Mouse (Mus musculus): ENCODE measurements around the gene Ube4b. TPM values are rescaled to one million over a fixed set of nuclear protein-coding genes. Genes with fewer than 3 reads are reported as not detected.
A peak's percentile ranks its signal among the peaks of the same experiment; 100 is the strongest.
"Not testable (repeated sequence)": the region's sequence is repeated elsewhere in the genome, so short reads cannot be mapped to it uniquely, and the experiment has no call there.

Gene Ube4b
- polyA plus RNA-seq, 1 experiment from 2014 or later: 53.3 TPM

GRCm38 (mm10) chr4:149444964-149445701 is 18.6 kb upstream of the Ube4b start:
- Histone ChIP-seq H3K27me3 (ENCODE audit: control insufficient read depth, insufficient read depth, low read length) (no peaks in the 10 kb centered on the region), H3K27ac (ENCODE audit: low read depth, low read length) (peak overlapping the region; percentile 92), H3K4me1 (replicated peaks; ENCODE audit: control insufficient read depth, insufficient read depth, low read length) (no peaks in the 10 kb centered on the region; the same call in 1 of the 2 replicates), H3K4me3 (ENCODE audit: low read depth, low read length) (peak overlapping the region; percentile 28), H3K9ac (ENCODE audit: low read depth, low read length) (peak overlapping the region; percentile 80), H3K4me2 (replicated peaks; ENCODE audit: low read depth, low read length) (peak overlapping the region; percentile 52), H3K9me3 (ENCODE audit: control insufficient read depth, low read length) (no peaks in the 10 kb centered on the region), H3K36me3 (ENCODE audit: control insufficient read depth, insufficient read depth, low read length) (no peaks in the 10 kb centered on the region)
- WGBS: under 1% methylated on average over 36 of the region's 36 CpGs
- ATAC-seq (ENCODE audit: low FRiP score) (peak; percentile 97), DNase-seq (ENCODE audit: low spot score) (peak; percentile 97)

- no peaks in the 10 kb centered on the region for H3K27me3 ChIP-seq (ENCODE audit: control insufficient read depth, insufficient read depth, low read length)
- peak overlapping the region; percentile 80 for H3K9ac ChIP-seq (ENCODE audit: low read depth, low read length)
- peak overlapping the region; percentile 92 for H3K27ac ChIP-seq (ENCODE audit: low read depth, low read length)
- H3K4me3 ChIP-seq (ENCODE audit: low read depth, low read length): no peak overlapping the region
- no peaks in the 10 kb centered on the region; the same call in 1 of the 2 replicates for H3K4me1 ChIP-seq (replicated peaks; ENCODE audit: control insufficient read depth, insufficient read depth, low read length)
- peak overlapping the region; percentile 52; the same call in 1 of the 2 replicates for H3K4me2 ChIP-seq (replicated peaks; ENCODE audit: low read depth, low read length)
- H3K9me3 ChIP-seq (ENCODE audit: control insufficient read depth, low read length): no peaks in the 10 kb centered on the region
- WGBS: 80% methylated on average over 1 of the region's 1 CpGs
- no peaks in the 10 kb centered on the region for H3K36me3 ChIP-seq (ENCODE audit: control insufficient read depth, insufficient read depth, low read length)
- no peak for ATAC-seq (ENCODE audit: low FRiP score)
- no peak for DNase-seq (ENCODE audit: low spot score)
Observed at GRCm38 (mm10) chr4:149444465-149444864, 17.9 kb upstream of the Ube4b start.

DNA sequence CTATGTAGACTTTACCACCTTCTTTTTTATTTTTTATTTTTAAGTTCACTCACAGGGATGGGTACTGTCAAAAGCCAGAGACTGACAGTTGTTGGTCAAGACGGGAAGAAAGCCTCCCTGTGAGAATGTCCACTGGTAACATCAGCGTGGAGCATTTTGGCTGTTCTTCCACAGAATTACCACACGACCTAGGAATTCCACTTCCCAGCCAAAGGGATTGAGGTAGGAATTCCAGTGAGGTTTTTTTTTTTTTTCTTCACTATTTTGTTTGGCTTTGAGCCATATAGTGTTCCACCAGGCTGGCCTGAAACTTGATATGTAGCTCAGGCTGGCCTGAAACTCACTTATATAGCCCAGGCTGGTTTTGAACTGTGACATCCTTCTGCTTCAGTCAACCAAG is 15.9 kb upstream of the Ube4b start:
- 73% methylated on average over 3 of the region's 3 CpGs for WGBS
- Histone ChIP-seq H3K36me3 (ENCODE audit: control insufficient read depth, insufficient read depth, low read length) (no peaks in the 10 kb centered on the region), H3K9me3 (ENCODE audit: control insufficient read depth, low read length) (no peaks in the 10 kb centered on the region), H3K4me3 (ENCODE audit: low read depth, low read length) (no peak overlapping the region), H3K27me3 (ENCODE audit: control insufficient read depth, insufficient read depth, low read length) (no peaks in the 10 kb centered on the region), H3K4me1 (replicated peaks; ENCODE audit: control insufficient read depth, insufficient read depth, low read length) (no peaks in the 10 kb centered on the region; the same call in 1 of the 2 replicates), H3K27ac (ENCODE audit: low read depth, low read length) (no peak overlapping the region), H3K9ac (ENCODE audit: low read depth, low read length) (no peak overlapping the region), H3K4me2 (replicated peaks; ENCODE audit: low read depth, low read length) (no peak overlapping the region)
- ATAC-seq (ENCODE audit: low FRiP score) (no peak), DNase-seq (ENCODE audit: low spot score) (no peak)

- Histone ChIP-seq H3K9ac (ENCODE audit: low read depth, low read length) (no peak overlapping the region), H3K4me1 (replicated peaks; ENCODE audit: control insufficient read depth, insufficient read depth, low read length) (no peaks in the 10 kb centered on the region), H3K4me2 (replicated peaks; ENCODE audit: low read depth, low read length) (no peak overlapping the region), H3K27ac (ENCODE audit: low read depth, low read length) (no peak overlapping the region), H3K9me3 (ENCODE audit: control insufficient read depth, low read length) (no peaks in the 10 kb centered on the region), H3K36me3 (ENCODE audit: control insufficient read depth, insufficient read depth, low read length) (no peaks in the 10 kb centered on the region), H3K27me3 (ENCODE audit: control insufficient read depth, insufficient read depth, low read length) (no peaks in the 10 kb centered on the region), H3K4me3 (ENCODE audit: low read depth, low read length) (no peak overlapping the region)
- no peak for ATAC-seq (ENCODE audit: low FRiP score)
- 69% methylated on average over 8 of the region's 8 CpGs for WGBS
- DNase-seq (ENCODE audit: low spot score): no peak
Observed at GRCm38 (mm10) chr4:149440576-149440975, 14.0 kb upstream of the Ube4b start.

DNA sequence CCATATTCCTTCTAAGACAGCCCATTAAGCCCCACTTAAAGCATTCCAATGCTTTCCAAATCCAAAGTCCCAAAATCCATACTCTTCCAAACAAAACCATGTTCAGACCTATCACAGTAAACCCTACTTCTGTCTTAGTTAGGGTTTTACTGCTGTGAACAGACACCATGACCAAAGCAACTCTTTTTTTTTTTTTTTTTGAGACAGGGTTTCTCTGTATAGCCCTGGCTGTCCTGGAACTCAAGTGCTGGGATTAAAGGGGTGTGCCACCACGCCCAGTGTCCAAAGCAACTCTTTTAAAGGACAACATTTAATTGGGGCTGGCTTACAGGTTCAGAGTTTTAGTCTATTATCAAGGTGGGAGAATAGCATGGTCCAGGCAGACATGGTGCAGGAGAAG is 5.3 kb upstream of the Ube4b start:
- H3K4me3 ChIP-seq (ENCODE audit: low read depth, low read length); H3K36me3 ChIP-seq (ENCODE audit: control insufficient read depth, insufficient read depth, low read length); ATAC-seq (ENCODE audit: low FRiP score); H3K4me2 ChIP-seq (replicated peaks; ENCODE audit: low read depth, low read length); H3K9ac ChIP-seq (ENCODE audit: low read depth, low read length); H3K9me3 ChIP-seq (ENCODE audit: control insufficient read depth, low read length); H3K27me3 ChIP-seq (ENCODE audit: control insufficient read depth, insufficient read depth, low read length); H3K27ac ChIP-seq (ENCODE audit: low read depth, low read length); H3K4me1 ChIP-seq (replicated peaks; ENCODE audit: control insufficient read depth, insufficient read depth, low read length); DNase-seq (ENCODE audit: low spot score): not testable (repeated sequence)
- WGBS: 79% methylated on average over 1 of the region's 1 CpGs

- no peak overlapping the region for H3K9ac ChIP-seq (ENCODE audit: low read depth, low read length)
- no peaks in the 10 kb centered on the region for H3K4me1 ChIP-seq (replicated peaks; ENCODE audit: control insufficient read depth, insufficient read depth, low read length)
- H3K4me2 ChIP-seq (replicated peaks; ENCODE audit: low read depth, low read length): no peak overlapping the region
- ATAC-seq (ENCODE audit: low FRiP score) (no peak), DNase-seq (ENCODE audit: low spot score) (no peak)
- no peak overlapping the region for H3K4me3 ChIP-seq (ENCODE audit: low read depth, low read length)
- H3K36me3 ChIP-seq (ENCODE audit: control insufficient read depth, insufficient read depth, low read length): no peaks in the 10 kb centered on the region
- H3K9me3 ChIP-seq (ENCODE audit: control insufficient read depth, low read length): no peaks in the 10 kb centered on the region
- no peak overlapping the region for H3K27ac ChIP-seq (ENCODE audit: low read depth, low read length)
- H3K27me3 ChIP-seq (ENCODE audit: control insufficient read depth, insufficient read depth, low read length): no peaks in the 10 kb centered on the region
- 81% methylated on average over 5 of the region's 5 CpGs for WGBS
Observed at GRCm38 (mm10) chr4:149429592-149429991, 3.0 kb upstream of the Ube4b start.

GRCm38 (mm10) chr4:149425801-149426292 is 702 bp downstream of the Ube4b start:
- H3K9me3 ChIP-seq (ENCODE audit: control insufficient read depth, low read length): no peaks in the 10 kb centered on the region
- no peak for DNase-seq (ENCODE audit: low spot score)
- 0% methylated on average over 34 of the region's 35 CpGs for WGBS
- peak overlapping the region; percentile 95 for H3K4me3 ChIP-seq (ENCODE audit: low read depth, low read length)
- ATAC-seq (ENCODE audit: low FRiP score): peak; percentile 77
- H3K27ac ChIP-seq (ENCODE audit: low read depth, low read length): peak overlapping the region; percentile 96
- no peaks in the 10 kb centered on the region for H3K27me3 ChIP-seq (ENCODE audit: control insufficient read depth, insufficient read depth, low read length)
- peak overlapping the region; percentile 94 for H3K9ac ChIP-seq (ENCODE audit: low read depth, low read length)
- no peaks in the 10 kb centered on the region for H3K36me3 ChIP-seq (ENCODE audit: control insufficient read depth, insufficient read depth, low read length)
- H3K4me1 ChIP-seq (replicated peaks; ENCODE audit: control insufficient read depth, insufficient read depth, low read length): no peaks in the 10 kb centered on the region; the same call in 1 of the 2 replicates
- H3K4me2 ChIP-seq (replicated peaks; ENCODE audit: low read depth, low read length): peak overlapping the region; percentile 59

DNA sequence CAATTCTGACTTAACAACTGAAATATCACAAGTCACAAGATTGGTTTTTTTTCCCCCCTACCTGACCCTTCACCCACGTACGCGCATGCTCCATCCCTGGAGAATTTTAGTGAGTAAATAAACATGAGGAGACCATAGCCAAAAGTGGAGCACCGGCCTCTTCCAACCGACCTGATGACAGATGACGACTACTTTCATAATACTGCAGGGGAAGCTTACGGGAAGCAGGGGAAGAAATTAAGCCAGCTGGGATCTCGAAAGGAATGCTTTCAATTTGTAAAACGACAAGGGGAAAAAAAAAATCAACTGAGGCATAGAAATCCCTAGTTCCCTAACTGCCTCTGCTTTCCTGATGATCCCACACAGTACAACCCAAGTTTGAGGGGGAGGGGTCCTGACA is 1.8 kb downstream of the Ube4b start:
- Histone ChIP-seq H3K9ac (ENCODE audit: low read depth, low read length) (peak overlapping the region; percentile 49), H3K9me3 (ENCODE audit: control insufficient read depth, low read length) (no peaks in the 10 kb centered on the region), H3K36me3 (ENCODE audit: control insufficient read depth, insufficient read depth, low read length) (no peaks in the 10 kb centered on the region), H3K4me2 (replicated peaks; ENCODE audit: low read depth, low read length) (peak overlapping the region; percentile 59), H3K27me3 (ENCODE audit: control insufficient read depth, insufficient read depth, low read length) (no peaks in the 10 kb centered on the region), H3K4me3 (ENCODE audit: low read depth, low read length) (peak overlapping the region; percentile 95), H3K27ac (ENCODE audit: low read depth, low read length) (no peak overlapping the region), H3K4me1 (replicated peaks; ENCODE audit: control insufficient read depth, insufficient read depth, low read length) (no peaks in the 10 kb centered on the region; the same call in 1 of the 2 replicates)
- WGBS: 2% methylated on average over 9 of the region's 9 CpGs
- DNase-seq (ENCODE audit: low spot score): peak; percentile 22
- ATAC-seq (ENCODE audit: low FRiP score): no peak

GRCm38 (mm10) chr4:149417854-149418365 is 8.6 kb downstream of the Ube4b start:
- WGBS: 83% methylated on average over 5 of the region's 5 CpGs
- ATAC-seq (ENCODE audit: low FRiP score): no peak

More at GRCm38 (mm10) chr4:149417854-149418365, 8.6 kb downstream of the Ube4b start:
- H3K4me3 ChIP-seq (ENCODE audit: low read depth, low read length): no peak overlapping the region
- H3K9me3 ChIP-seq (ENCODE audit: control insufficient read depth, low read length): no peaks in the 10 kb centered on the region
- H3K9ac ChIP-seq (ENCODE audit: low read depth, low read length): no peak overlapping the region
- H3K27ac ChIP-seq (ENCODE audit: low read depth, low read length): no peak overlapping the region
- DNase-seq (ENCODE audit: low spot score): no peak
- no peaks in the 10 kb centered on the region for H3K36me3 ChIP-seq (ENCODE audit: control insufficient read depth, insufficient read depth, low read length)
- H3K4me2 ChIP-seq (replicated peaks; ENCODE audit: low read depth, low read length): no peak overlapping the region
- H3K27me3 ChIP-seq (ENCODE audit: control insufficient read depth, insufficient read depth, low read length): no peaks in the 10 kb centered on the region
- H3K4me1 ChIP-seq (replicated peaks; ENCODE audit: control insufficient read depth, insufficient read depth, low read length): 0 out of 2 replicates have a peak, but pooled peaks cover 4% of the 10 kb centered on the region

Measured in hindbrain, embryonic 11.5 days (tissue).